Mouse (Mus musculus): ENCODE results near the gene Rpl23. TPM values are rescaled to one million over a fixed set of nuclear protein-coding genes. Genes with fewer than 3 reads are reported as not detected.
A peak's percentile ranks its signal among the peaks of the same experiment; 100 is the strongest.
"Not testable (repeated sequence)": the region's sequence is repeated elsewhere in the genome, so short reads cannot be mapped to it uniquely, and the experiment has no call there.

Gene Rpl23
- polyA plus RNA-seq, 1 experiment from 2014 or later = 426 TPM

DNA sequence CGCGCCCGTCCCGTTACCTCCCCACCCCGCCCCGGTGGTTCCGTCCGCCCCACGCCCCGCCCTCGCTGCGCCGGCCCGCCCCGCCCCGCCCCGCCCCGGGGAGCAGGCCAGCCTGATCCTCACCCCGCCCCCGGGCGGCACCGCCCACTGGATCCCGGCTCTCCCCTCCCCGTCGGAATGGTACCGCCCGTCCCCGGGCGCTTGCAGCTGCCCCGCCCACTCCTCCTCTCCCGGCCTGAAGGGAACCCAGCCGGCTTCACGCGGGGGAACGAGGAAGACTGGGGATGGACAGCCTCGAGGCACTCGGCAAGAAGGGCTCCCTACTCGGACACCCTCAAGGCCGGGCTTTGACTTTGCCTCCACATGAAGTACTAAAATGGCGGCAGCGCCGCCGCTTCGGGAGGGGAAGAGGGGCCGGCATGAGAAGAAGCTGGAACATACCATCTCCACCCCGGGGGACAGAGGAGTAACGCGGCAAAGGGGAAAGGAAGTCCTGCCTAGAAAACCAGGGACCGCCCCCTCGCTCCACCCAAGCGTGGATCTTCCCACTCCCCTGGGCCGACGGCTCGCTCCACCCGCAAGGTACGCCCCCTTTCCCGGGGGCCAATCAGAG is 37.4 kb downstream of the Rpl23 start:
- WGBS = under 1% methylated on average over 32 of the region's 57 CpGs
- Histone ChIP-seq H3K27me3 (no peaks in the 10 kb centered on the region), H3K27ac (peak overlapping the region; percentile 92), H3K4me3 (replicated peaks) (peak overlapping the region; percentile 72), H3K4me1 (peaks cover 27% of the 10 kb centered on the region), H3K4me2 (peak overlapping the region; percentile 78), H3K36me3 (replicated peaks) (peaks cover 34% of the 10 kb centered on the region), H3K9ac (peak overlapping the region; percentile 80), H3K9me3 (no peaks in the 10 kb centered on the region)
- ATAC-seq (ENCODE audit: low FRiP score) = peak; percentile 97

GRCm38 (mm10) chr11:97744063-97744717 is 38.0 kb downstream of the Rpl23 start, which contains the start of gene Pip4k2b:
Gene Pip4k2b (minus strand): TSS chr11:97744704.
- H3K36me3 ChIP-seq (replicated peaks) = peaks cover 27% of the 10 kb centered on the region
- H3K9me3 ChIP-seq = no peaks in the 10 kb centered on the region
- H3K4me2 ChIP-seq = peak within 1 kb of the TSS; percentile 78
- H3K4me3 ChIP-seq (replicated peaks) = peak within 1 kb of the TSS; percentile 72
- ATAC-seq (ENCODE audit: low FRiP score) = no peak; the same call in 1 of the 2 replicates
- peak within 1 kb of the TSS; percentile 92 for H3K27ac ChIP-seq
- WGBS = under 1% methylated on average over 48 of the region's 63 CpGs
- no peaks in the 10 kb centered on the region for H3K27me3 ChIP-seq
- H3K9ac ChIP-seq = peak within 1 kb of the TSS; percentile 80
- H3K4me1 ChIP-seq = peaks cover 28% of the 10 kb centered on the region

DNA sequence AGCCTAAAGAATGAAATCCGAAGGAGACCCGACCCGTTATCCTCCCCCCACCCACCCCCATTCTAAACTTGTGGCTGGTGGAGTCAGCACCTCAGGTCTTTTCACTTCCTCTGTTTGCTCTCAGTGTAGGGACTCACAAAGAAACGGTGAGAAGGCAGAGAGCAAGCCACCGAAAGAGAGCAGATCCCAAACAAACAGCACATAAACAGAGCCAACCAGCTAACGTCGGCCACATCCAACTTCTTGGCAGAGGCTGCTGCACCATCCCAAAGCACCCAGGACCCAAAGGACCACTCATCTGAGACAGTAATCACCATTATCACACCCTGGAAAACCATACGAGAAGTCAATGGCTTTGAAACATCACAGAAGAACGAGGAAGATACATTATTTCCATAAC is 38.8 kb downstream of the Rpl23 start:
- H3K4me2 ChIP-seq = peak overlapping the region; percentile 78
- no peak for ATAC-seq (ENCODE audit: low FRiP score)
- 51% methylated on average over 9 of the region's 9 CpGs for WGBS
- no peaks in the 10 kb centered on the region for H3K9me3 ChIP-seq
- H3K36me3 ChIP-seq (replicated peaks) = peaks cover 23% of the 10 kb centered on the region
- H3K9ac ChIP-seq = peak overlapping the region; percentile 80
- no peaks in the 10 kb centered on the region for H3K27me3 ChIP-seq
- H3K4me3 ChIP-seq (replicated peaks) = peak overlapping the region; percentile 72
- peaks cover 28% of the 10 kb centered on the region for H3K4me1 ChIP-seq
- 0 out of 2 replicates have a peak overlapping the region, but pooled peaks have one; percentile 86 for H3K27ac ChIP-seq

DNA sequence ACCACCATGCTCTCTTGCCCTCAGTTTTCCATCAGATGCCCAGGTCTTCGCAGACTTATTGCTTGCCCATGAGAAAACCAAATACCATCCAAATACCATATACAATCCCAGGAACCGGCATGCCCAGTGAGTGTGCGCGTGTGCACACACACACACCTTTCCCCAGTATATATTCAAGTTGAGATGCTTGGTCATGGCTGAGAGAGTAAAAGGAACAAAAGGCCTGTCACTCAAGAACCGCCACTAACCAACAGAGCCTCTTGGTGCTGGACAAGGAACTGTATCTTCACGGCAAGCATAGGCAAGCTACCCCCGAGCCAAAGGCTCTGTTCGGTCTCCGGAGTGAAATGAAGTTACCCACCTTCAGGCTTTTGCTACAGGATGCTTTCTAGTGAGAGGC is 39.6 kb downstream of the Rpl23 start:
- H3K4me2 ChIP-seq = peak overlapping the region; percentile 78
- peak overlapping the region; percentile 72 for H3K4me3 ChIP-seq (replicated peaks)
- no peaks in the 10 kb centered on the region for H3K9me3 ChIP-seq
- ATAC-seq (ENCODE audit: low FRiP score) = no peak
- peak overlapping the region; percentile 29; the same call in 1 of the 2 replicates for H3K9ac ChIP-seq
- H3K36me3 ChIP-seq (replicated peaks) = peaks cover 16% of the 10 kb centered on the region
- H3K4me1 ChIP-seq = peaks cover 28% of the 10 kb centered on the region
- 78% methylated on average over 9 of the region's 9 CpGs for WGBS
- H3K27ac ChIP-seq = no peak overlapping the region
- no peaks in the 10 kb centered on the region for H3K27me3 ChIP-seq

GRCm38 (mm10) chr11:97742157-97742556 is 40.1 kb downstream of the Rpl23 start:
- Histone ChIP-seq H3K9me3 (no peaks in the 10 kb centered on the region), H3K27ac (no peak overlapping the region), H3K4me3 (replicated peaks) (no peak overlapping the region), H3K4me1 (peaks cover 28% of the 10 kb centered on the region), H3K9ac (no peak overlapping the region), H3K27me3 (no peaks in the 10 kb centered on the region), H3K36me3 (replicated peaks) (peaks cover 13% of the 10 kb centered on the region), H3K4me2 (peak overlapping the region; percentile 78)
- 97% methylated on average over 5 of the region's 5 CpGs for WGBS
- ATAC-seq (ENCODE audit: low FRiP score) = no peak

DNA sequence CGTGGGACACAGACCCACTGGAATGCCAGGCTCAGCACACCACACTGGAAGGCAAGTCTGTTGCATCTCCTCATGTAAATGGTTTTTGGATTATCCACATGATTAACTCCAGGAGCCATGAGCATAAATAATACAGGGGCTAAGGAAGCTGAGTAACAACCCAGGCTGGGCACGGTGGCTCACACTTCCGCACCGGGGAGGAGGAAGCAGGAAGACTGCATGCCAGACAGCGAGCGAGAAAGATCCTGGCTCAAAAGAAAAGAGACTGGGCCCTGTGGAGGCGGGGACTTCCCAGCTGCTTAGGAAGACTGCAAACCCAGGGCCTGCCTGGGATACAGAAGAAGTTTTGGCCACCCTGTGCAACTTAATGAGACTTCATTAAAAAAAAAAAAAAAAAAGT is 42.0 kb downstream of the Rpl23 start:
- Histone ChIP-seq H3K9me3 (no peaks in the 10 kb centered on the region), H3K4me1 (peaks cover 28% of the 10 kb centered on the region), H3K36me3 (replicated peaks) (no peaks in the 10 kb centered on the region; the same call in 1 of the 2 replicates), H3K27me3 (no peaks in the 10 kb centered on the region), H3K27ac (0 out of 2 replicates have a peak overlapping the region, but pooled peaks have one; percentile 25), H3K9ac (no peak overlapping the region), H3K4me2 (no peak overlapping the region; the same call in 1 of the 2 replicates), H3K4me3 (replicated peaks) (no peak overlapping the region)
- 42% methylated on average over 7 of the region's 7 CpGs for WGBS
- no peak for ATAC-seq (ENCODE audit: low FRiP score)

- no peak overlapping the region for H3K27ac ChIP-seq
- WGBS = 90% methylated on average over 3 of the region's 3 CpGs
These were observed 43.1 kb downstream of the Rpl23 start for GRCm38 (mm10) chr11:97739155-97739554.

GRCm38 (mm10) chr11:97738703-97739102 is 43.5 kb downstream of the Rpl23 start:
- 66% methylated on average over 6 of the region's 6 CpGs for WGBS
- Histone ChIP-seq H3K36me3 (replicated peaks) (no peaks in the 10 kb centered on the region; the same call in 1 of the 2 replicates), H3K4me3 (replicated peaks) (no peak overlapping the region), H3K9ac (no peak overlapping the region), H3K4me1 (peaks cover 31% of the 10 kb centered on the region), H3K27ac (no peak overlapping the region), H3K4me2 (no peak overlapping the region), H3K27me3 (no peaks in the 10 kb centered on the region), H3K9me3 (no peaks in the 10 kb centered on the region)
- no peak for ATAC-seq (ENCODE audit: low FRiP score)

More at GRCm38 (mm10) chr11:97739155-97739554, 43.1 kb downstream of the Rpl23 start:
- ATAC-seq (ENCODE audit: low FRiP score) = no peak
- H3K27me3 ChIP-seq = no peaks in the 10 kb centered on the region
- no peak overlapping the region for H3K9ac ChIP-seq
- H3K9me3 ChIP-seq = no peaks in the 10 kb centered on the region
- no peak overlapping the region for H3K4me2 ChIP-seq
- H3K36me3 ChIP-seq (replicated peaks) = no peaks in the 10 kb centered on the region; the same call in 1 of the 2 replicates
- no peak overlapping the region for H3K4me3 ChIP-seq (replicated peaks)
- peaks cover 30% of the 10 kb centered on the region for H3K4me1 ChIP-seq

DNA sequence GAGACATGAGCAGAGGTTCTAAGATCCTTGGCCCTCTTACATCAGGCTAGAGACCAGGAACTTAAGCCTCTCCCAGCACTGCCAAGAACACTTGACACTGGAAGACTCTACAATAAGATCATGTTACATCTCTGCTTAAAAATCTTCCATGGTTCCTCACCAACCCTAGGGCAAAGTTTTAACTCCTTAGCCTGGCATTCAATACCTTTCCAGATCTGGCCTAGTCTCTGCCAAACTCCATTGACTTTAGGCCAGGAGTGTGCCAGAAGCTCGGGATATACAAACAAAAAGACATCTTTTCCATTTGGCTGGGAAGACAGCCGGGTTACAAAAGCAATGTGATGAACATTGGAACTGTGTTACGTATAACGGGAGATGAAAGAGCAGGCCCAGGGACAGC is 44.6 kb downstream of the Rpl23 start:
- no peak for ATAC-seq (ENCODE audit: low FRiP score)
- no peak overlapping the region for H3K9ac ChIP-seq
- H3K4me2 ChIP-seq = no peak overlapping the region
- 86% methylated on average over 4 of the region's 4 CpGs for WGBS
- peaks cover 20% of the 10 kb centered on the region for H3K4me1 ChIP-seq
- H3K36me3 ChIP-seq (replicated peaks) = no peaks in the 10 kb centered on the region; the same call in 1 of the 2 replicates
- no peak overlapping the region for H3K4me3 ChIP-seq (replicated peaks)
- no peaks in the 10 kb centered on the region for H3K9me3 ChIP-seq
- H3K27me3 ChIP-seq = no peaks in the 10 kb centered on the region
- H3K27ac ChIP-seq = no peak overlapping the region

- Histone ChIP-seq H3K27ac (no peak overlapping the region), H3K9ac (no peak overlapping the region), H3K4me1 (peaks cover 13% of the 10 kb centered on the region), H3K9me3 (no peaks in the 10 kb centered on the region), H3K4me2 (no peak overlapping the region), H3K4me3 (replicated peaks) (no peak overlapping the region), H3K36me3 (replicated peaks) (peaks cover 7% of the 10 kb centered on the region), H3K27me3 (no peaks in the 10 kb centered on the region)
- no peak for ATAC-seq (ENCODE audit: low FRiP score)
- WGBS = 92% methylated on average over 5 of the region's 5 CpGs
These were observed 45.6 kb downstream of the Rpl23 start for GRCm38 (mm10) chr11:97736645-97737044.

DNA sequence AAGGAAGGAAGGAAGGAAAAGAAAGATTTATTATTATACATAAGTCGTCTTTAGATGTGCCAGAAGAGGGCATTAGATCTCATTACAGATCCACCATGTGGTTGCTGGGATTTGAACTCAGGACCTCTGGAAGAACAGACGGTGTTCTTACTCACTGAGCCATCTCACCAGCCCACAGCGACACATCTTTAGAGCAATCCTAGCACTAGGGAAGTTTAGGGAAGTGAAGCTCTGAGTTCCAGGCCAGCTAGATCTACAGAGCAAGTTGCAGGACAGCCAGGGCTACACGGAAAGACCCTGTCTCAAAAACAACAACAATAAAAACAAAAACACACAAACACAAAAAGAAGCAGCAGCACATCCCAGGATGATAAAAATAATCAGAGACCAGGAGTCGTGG is 47.4 kb downstream of the Rpl23 start:
- not testable (repeated sequence) for H3K4me1 ChIP-seq; H3K9ac ChIP-seq; ATAC-seq (ENCODE audit: low FRiP score); H3K27me3 ChIP-seq; H3K9me3 ChIP-seq; H3K4me3 ChIP-seq (replicated peaks); H3K4me2 ChIP-seq; H3K27ac ChIP-seq
- peaks cover 22% of the 10 kb centered on the region for H3K36me3 ChIP-seq (replicated peaks)
- 81% methylated on average over 5 of the region's 5 CpGs for WGBS

GRCm38 (mm10) chr11:97733689-97734088 is 48.5 kb downstream of the Rpl23 start:
- no peak overlapping the region for H3K27ac ChIP-seq
- no peaks in the 10 kb centered on the region for H3K9me3 ChIP-seq

More at GRCm38 (mm10) chr11:97733689-97734088, 48.5 kb downstream of the Rpl23 start:
- 41% methylated on average over 10 of the region's 10 CpGs for WGBS
- Histone ChIP-seq H3K4me1 (peaks cover 4% of the 10 kb centered on the region; the same call in 1 of the 2 replicates), H3K27me3 (no peaks in the 10 kb centered on the region), H3K9ac (no peak overlapping the region), H3K4me2 (no peak overlapping the region), H3K36me3 (replicated peaks) (peaks cover 33% of the 10 kb centered on the region), H3K4me3 (replicated peaks) (no peak overlapping the region)
- no peak for ATAC-seq (ENCODE audit: low FRiP score)

Data from forebrain, embryonic 12.5 days (tissue).